In genomic region chr5:91038963-91039362, GRCm38 (mm10) we compare ENCODE assay signal across 19 mouse cellular contexts. TPM values are rescaled to one million over a fixed set of nuclear protein-coding genes. Genes with fewer than 3 reads are reported as not detected.
DNase-seq lines count a peak whose midpoint lies in the region; ATAC-seq and TF ChIP-seq lines count a peak whose summit lies in the region.
"Had no signal": no experiment of that assay in that cellular context is flagged by ENCODE, and none has a peak within 500 bp of the region (broad histone marks: within the 10 kb centered on the region; RNA-seq: fewer than 3 reads in every experiment).

No protein-coding gene starts in this region.

- 66% methylated on average over 2 of the region's 2 CpGs for WGBS in embryonic facial prominence, embryonic 12.5 days
- 84% methylated on average over 2 of the region's 2 CpGs for WGBS in embryonic facial prominence, embryonic 10.5 days
- WGBS in kidney, embryonic 14.5 days, result 63% methylated on average over 2 of the region's 2 CpGs
- 63% methylated on average over 2 of the region's 2 CpGs for WGBS in kidney, embryonic 16.5 days
- 65% methylated on average over 2 of the region's 2 CpGs for WGBS in lung, embryonic 16.5 days
- WGBS in stomach, postnatal 0 days, result 66% methylated on average over 2 of the region's 2 CpGs

- no peak for DNase-seq in embryonic facial prominence, embryonic 10.5 days (ENCODE audit: low spot score)
- DNase-seq in lung, postnatal 10 days, result no peak
- DNase-seq in stomach, postnatal 0 days (ENCODE audit: low spot score), result no peak
- no peak for DNase-seq in layer of hippocampus, adult 9-10 months (ENCODE audit: low spot score)
- DNase-seq: B cell, adult 2 months; cerebellum, adult 11 months; gastrocnemius, adult 2 months; gastrocnemius, postnatal 36 days had no signal

- peak; percentile 47; the same call in 1 of the 2 replicates for ATAC-seq in embryonic facial prominence, embryonic 12.5 days (ENCODE audit: insufficient number of reproducible peaks, insufficient read depth, low FRiP score, low TSS enrichment)
- peak; percentile 55; the same call in 1 of the 2 replicates for ATAC-seq in kidney, embryonic 14.5 days (ENCODE audit: low FRiP score, low TSS enrichment)
- no peak for ATAC-seq in kidney, embryonic 16.5 days (ENCODE audit: low FRiP score, low TSS enrichment)
- ATAC-seq in lung, embryonic 16.5 days (ENCODE audit: low read depth), result peak; percentile 56; the same call in 1 of the 2 replicates
- peak; percentile 57 for ATAC-seq in stomach, postnatal 0 days (ENCODE audit: low FRiP score, low TSS enrichment)
- ATAC-seq: forebrain, embryonic 14.5 days had no signal

- no peaks in the 10 kb centered on the region for H3K4me1 ChIP-seq in embryonic facial prominence, embryonic 12.5 days
- peaks cover 2% of the 10 kb centered on the region; the same call in 1 of the 2 replicates for H3K4me1 ChIP-seq in embryonic facial prominence, embryonic 10.5 days
- peaks cover 7% of the 10 kb centered on the region; the same call in 1 of the 2 replicates for H3K4me1 ChIP-seq in kidney, embryonic 14.5 days (ENCODE audit: control insufficient read depth, insufficient read depth, low read length)
- peaks cover 5% of the 10 kb centered on the region; the same call in 1 of the 2 replicates for H3K4me1 ChIP-seq in kidney, embryonic 16.5 days (ENCODE audit: insufficient read depth, low read length)
- no peaks in the 10 kb centered on the region; the same call in 1 of the 2 replicates for H3K4me1 ChIP-seq in lung, embryonic 16.5 days (replicated peaks; ENCODE audit: control insufficient read depth, insufficient read depth, low read length)
- H3K4me1 ChIP-seq in stomach, postnatal 0 days (replicated peaks; ENCODE audit: control insufficient read depth, insufficient read depth), result no peaks in the 10 kb centered on the region
- H3K4me1 ChIP-seq: hindbrain, embryonic 13.5 days had no signal

- no peaks in the 10 kb centered on the region for H3K27me3 ChIP-seq in embryonic facial prominence, embryonic 12.5 days
- no peaks in the 10 kb centered on the region for H3K27me3 ChIP-seq in embryonic facial prominence, embryonic 10.5 days (replicated peaks; ENCODE audit: low read depth, poor library complexity, severe bottlenecking)
- H3K27me3 ChIP-seq in kidney, embryonic 14.5 days (ENCODE audit: control insufficient read depth, insufficient read depth, low read length), result no peaks in the 10 kb centered on the region
- H3K27me3 ChIP-seq in kidney, embryonic 16.5 days (ENCODE audit: insufficient read depth, low read length), result no peaks in the 10 kb centered on the region
- H3K27me3 ChIP-seq in lung, embryonic 16.5 days (ENCODE audit: control insufficient read depth, insufficient read depth, low read depth, low read length), result no peaks in the 10 kb centered on the region
- no peaks in the 10 kb centered on the region for H3K27me3 ChIP-seq in stomach, postnatal 0 days (ENCODE audit: control insufficient read depth, insufficient read depth, low read length)
- H3K27me3 ChIP-seq: embryonic facial prominence, embryonic 13.5 days; heart, embryonic 15.5 days; hindbrain, embryonic 13.5 days had no signal

- H3K27ac ChIP-seq in embryonic facial prominence, embryonic 12.5 days, result no peak overlapping the region
- H3K27ac ChIP-seq in embryonic facial prominence, embryonic 10.5 days (replicated peaks), result no peak overlapping the region
- no peak overlapping the region for H3K27ac ChIP-seq in kidney, embryonic 14.5 days (ENCODE audit: low read depth, low read length)
- no peak overlapping the region for H3K27ac ChIP-seq in kidney, embryonic 16.5 days (ENCODE audit: low read length)
- H3K27ac ChIP-seq in lung, embryonic 16.5 days (ENCODE audit: low read length), result no peak overlapping the region
- no peak overlapping the region for H3K27ac ChIP-seq in stomach, postnatal 0 days (replicated peaks)
- H3K27ac ChIP-seq: embryonic facial prominence, embryonic 13.5 days; gastrocnemius, adult 2 months; heart, embryonic 15.5 days; hindbrain, embryonic 13.5 days had no signal

- TF ChIP-seq EP300 in stomach, postnatal 0 days (optimal IDR thresholded peaks at IDR 0.05), result no peak

- H3K9me3 ChIP-seq in embryonic facial prominence, embryonic 12.5 days, result no peaks in the 10 kb centered on the region
- H3K9me3 ChIP-seq in embryonic facial prominence, embryonic 10.5 days, result no peaks in the 10 kb centered on the region
- no peaks in the 10 kb centered on the region for H3K9me3 ChIP-seq in kidney, embryonic 14.5 days (ENCODE audit: control insufficient read depth, low read length)
- H3K9me3 ChIP-seq in kidney, embryonic 16.5 days (ENCODE audit: low read length), result no peaks in the 10 kb centered on the region
- no peaks in the 10 kb centered on the region for H3K9me3 ChIP-seq in lung, embryonic 16.5 days (ENCODE audit: control insufficient read depth, low read length)
- H3K9me3 ChIP-seq in stomach, postnatal 0 days (ENCODE audit: control insufficient read depth, low read length), result no peaks in the 10 kb centered on the region
- H3K9me3 ChIP-seq: embryonic facial prominence, embryonic 13.5 days; G1E; heart, embryonic 15.5 days; hindbrain, embryonic 13.5 days had no signal

- TF ChIP-seq CTCF in stomach, postnatal 0 days (IDR thresholded peaks at IDR 0.05; ENCODE audit: low read depth), result no peak

- H3K4me2 ChIP-seq in embryonic facial prominence, embryonic 12.5 days (replicated peaks), result no peak overlapping the region
- no peak overlapping the region for H3K4me2 ChIP-seq in kidney, embryonic 14.5 days (replicated peaks; ENCODE audit: low read depth, low read length)
- no peak overlapping the region for H3K4me2 ChIP-seq in kidney, embryonic 16.5 days (replicated peaks; ENCODE audit: low read depth, low read length)
- no peak overlapping the region for H3K4me2 ChIP-seq in lung, embryonic 16.5 days (ENCODE audit: low read depth, low read length)
- no peak overlapping the region for H3K4me2 ChIP-seq in stomach, postnatal 0 days (replicated peaks; ENCODE audit: low read depth)
- H3K4me2 ChIP-seq: embryonic facial prominence, embryonic 13.5 days; heart, embryonic 11.5 days; heart, embryonic 15.5 days; hindbrain, embryonic 13.5 days had no signal

- no peaks in the 10 kb centered on the region for H3K36me3 ChIP-seq in embryonic facial prominence, embryonic 12.5 days
- H3K36me3 ChIP-seq in embryonic facial prominence, embryonic 10.5 days (replicated peaks), result no peaks in the 10 kb centered on the region
- no peaks in the 10 kb centered on the region for H3K36me3 ChIP-seq in kidney, embryonic 14.5 days (ENCODE audit: control insufficient read depth, insufficient read depth, low read length)
- H3K36me3 ChIP-seq in kidney, embryonic 16.5 days (ENCODE audit: insufficient read depth, low read length), result no peaks in the 10 kb centered on the region
- H3K36me3 ChIP-seq in lung, embryonic 16.5 days (ENCODE audit: control insufficient read depth, insufficient read depth, low read length), result no peaks in the 10 kb centered on the region
- H3K36me3 ChIP-seq in stomach, postnatal 0 days (ENCODE audit: control insufficient read depth, insufficient read depth, low read length), result no peaks in the 10 kb centered on the region
- H3K36me3 ChIP-seq: embryonic facial prominence, embryonic 13.5 days; G1E; heart, embryonic 15.5 days; hindbrain, embryonic 13.5 days had no signal

- no peak overlapping the region for H3K9ac ChIP-seq in embryonic facial prominence, embryonic 12.5 days
- no peak overlapping the region for H3K9ac ChIP-seq in kidney, embryonic 14.5 days (ENCODE audit: low read depth, low read length)
- H3K9ac ChIP-seq in kidney, embryonic 16.5 days (replicated peaks; ENCODE audit: low read length), result no peak overlapping the region
- H3K9ac ChIP-seq in lung, embryonic 16.5 days (ENCODE audit: low read length), result no peak overlapping the region
- H3K9ac ChIP-seq in stomach, postnatal 0 days (ENCODE audit: low read length), result no peak overlapping the region
- H3K9ac ChIP-seq: embryonic facial prominence, embryonic 13.5 days; heart, embryonic 15.5 days; hindbrain, embryonic 13.5 days had no signal

- no peak overlapping the region for H3K4me3 ChIP-seq in embryonic facial prominence, embryonic 12.5 days
- H3K4me3 ChIP-seq in embryonic facial prominence, embryonic 10.5 days, result no peak overlapping the region
- no peak overlapping the region for H3K4me3 ChIP-seq in kidney, embryonic 14.5 days (ENCODE audit: low read length)
- H3K4me3 ChIP-seq in kidney, embryonic 16.5 days (ENCODE audit: low read length), result no peak overlapping the region
- H3K4me3 ChIP-seq in lung, embryonic 16.5 days (ENCODE audit: low read length), result no peak overlapping the region
- H3K4me3 ChIP-seq in stomach, postnatal 0 days (ENCODE audit: low read depth, low read length), result no peak overlapping the region
- H3K4me3 ChIP-seq: embryonic facial prominence, embryonic 13.5 days; gastrocnemius, adult 2 months; heart, embryonic 15.5 days; hindbrain, embryonic 13.5 days had no signal

RNA-seq across cellular contexts. Expression of gene Epgn, which starts 11.7 kb away (rescaled TPM):
- 0.18 and 0.39 TPM in 2 replicates for polyA plus RNA-seq in embryonic facial prominence, embryonic 12.5 days (2016; fragmentation: Nextera tagmentation; extraction: Ambion mirVana)
- 0.30 and 0.45 TPM in 2 replicates for polyA plus RNA-seq in embryonic facial prominence, embryonic 10.5 days (2016; fragmentation: Nextera tagmentation; extraction: Ambion mirVana)
- not detected in 2 replicates for polyA plus RNA-seq in kidney, embryonic 14.5 days (2014; fragmentation: Nextera tagmentation; extraction: Ambion mirVana)
- 0.09 and 0.11 TPM in 2 replicates for polyA plus RNA-seq in kidney, embryonic 16.5 days (2015; fragmentation: Nextera tagmentation; extraction: Ambion mirVana)
- 0.09 TPM in 1 of 2 replicates, not detected in the other for polyA plus RNA-seq in lung, embryonic 16.5 days (2015; fragmentation: Nextera tagmentation; extraction: Ambion mirVana)
- polyA plus RNA-seq in stomach, postnatal 0 days (2015; fragmentation: Nextera tagmentation; extraction: Ambion mirVana), result 0.12 and 0.17 TPM in 2 replicates
- polyA plus RNA-seq: CD4-positive, CD25-positive, alpha-beta regulatory T cell, adult 4 months; G1E; hindbrain, embryonic 13.5 days had no signal

RNA-seq across cellular contexts. Expression of gene Ereg, which starts 35.5 kb away (rescaled TPM):
- polyA plus RNA-seq in embryonic facial prominence, embryonic 12.5 days (2016; fragmentation: Nextera tagmentation; extraction: Ambion mirVana), result 0.05 TPM in 1 of 2 replicates, not detected in the other
- not detected in 2 replicates for polyA plus RNA-seq in embryonic facial prominence, embryonic 10.5 days (2016; fragmentation: Nextera tagmentation; extraction: Ambion mirVana)
- not detected in 2 replicates for polyA plus RNA-seq in kidney, embryonic 14.5 days (2014; fragmentation: Nextera tagmentation; extraction: Ambion mirVana)
- not detected in 2 replicates for polyA plus RNA-seq in kidney, embryonic 16.5 days (2015; fragmentation: Nextera tagmentation; extraction: Ambion mirVana)
- 0.43 and 0.48 TPM in 2 replicates for polyA plus RNA-seq in lung, embryonic 16.5 days (2015; fragmentation: Nextera tagmentation; extraction: Ambion mirVana)
- polyA plus RNA-seq in stomach, postnatal 0 days (2015; fragmentation: Nextera tagmentation; extraction: Ambion mirVana), result 3.2 and 3.3 TPM in 2 replicates
- polyA plus RNA-seq: CD4-positive, CD25-positive, alpha-beta regulatory T cell, adult 4 months; embryonic facial prominence, embryonic 13.5 days; forebrain, embryonic 14.5 days; G1E; heart, embryonic 11.5 days; hindbrain, embryonic 13.5 days had no signal
